9 mouse cellular contexts compared by ENCODE assay signal in the genomic region with DNA sequence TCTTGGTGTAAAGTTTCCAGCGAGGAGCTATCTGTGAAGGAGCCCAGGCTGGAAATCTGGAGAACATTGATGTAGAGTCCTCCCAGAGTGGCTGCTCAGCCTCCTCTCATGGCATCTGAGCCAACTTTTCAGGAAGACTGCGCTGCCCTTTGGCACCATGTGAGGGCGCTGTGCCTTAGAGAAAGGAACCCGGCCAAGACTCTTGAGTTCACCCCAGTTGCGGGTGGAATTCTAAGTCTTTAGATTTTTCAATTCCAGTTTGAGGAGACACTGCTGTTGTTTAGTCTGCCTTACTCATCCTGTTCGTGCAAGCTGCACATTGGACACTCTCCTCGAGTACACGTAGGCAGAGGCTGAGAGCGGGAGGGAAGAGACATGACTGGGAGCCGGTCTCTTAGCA. TPM values are rescaled to one million over a fixed set of nuclear protein-coding genes. Genes with fewer than 3 reads are reported as not detected.
A peak's percentile ranks its signal among the peaks of the same experiment; 100 is the strongest.
DNase-seq lines count a peak whose midpoint lies in the region; ATAC-seq and TF ChIP-seq lines count a peak whose summit lies in the region.
"Had no signal": no experiment of that assay in that cellular context is flagged by ENCODE, and none has a peak within 500 bp of the region (broad histone marks: within the 10 kb centered on the region; RNA-seq: fewer than 3 reads in every experiment).

No protein-coding gene starts in this region.

- peak; percentile 53 for TF ChIP-seq CTCF in kidney, adult 2 months (conservative IDR thresholded peaks at IDR 0.05; ENCODE audit: insufficient read depth, insufficient read length, low read depth, low read length)
- peak; percentile 85 for TF ChIP-seq CTCF in intestine, postnatal 0 days (IDR thresholded peaks at IDR 0.05; ENCODE audit: low read depth)

- H3K9ac ChIP-seq in kidney, embryonic 15.5 days = no peak overlapping the region
- H3K9ac ChIP-seq in intestine, postnatal 0 days (ENCODE audit: low read depth, low read length) = no peak overlapping the region
- no peak overlapping the region for H3K9ac ChIP-seq in limb, embryonic 11.5 days (ENCODE audit: low read length)

- no peak overlapping the region for H3K27ac ChIP-seq in kidney, adult 2 months (ENCODE audit: insufficient read depth, low read depth, low read length)
- H3K27ac ChIP-seq in kidney, embryonic 15.5 days = no peak overlapping the region
- H3K27ac ChIP-seq in intestine, postnatal 0 days (ENCODE audit: low read depth, low read length) = no peak overlapping the region
- no peak overlapping the region for H3K27ac ChIP-seq in limb, embryonic 11.5 days (replicated peaks; ENCODE audit: low read depth, low read length)

- no peak for ATAC-seq in kidney, embryonic 15.5 days (replicated peaks; ENCODE audit: low FRiP score)
- ATAC-seq in intestine, postnatal 0 days = no peak
- no peak for ATAC-seq in limb, embryonic 11.5 days (ENCODE audit: insufficient number of reproducible peaks, low FRiP score, low TSS enrichment, low read depth)

- no peak overlapping the region for H3K4me2 ChIP-seq in kidney, embryonic 15.5 days
- H3K4me2 ChIP-seq in intestine, postnatal 0 days (replicated peaks; ENCODE audit: low read depth) = no peak overlapping the region
- peak overlapping the region; percentile 100; the same call in 1 of the 2 replicates for H3K4me2 ChIP-seq in limb, embryonic 11.5 days (ENCODE audit: low read depth, severe bottlenecking)

- H3K36me3 ChIP-seq in kidney, adult 2 months (ENCODE audit: control insufficient read depth, insufficient read depth, low read length) = no peaks in the 10 kb centered on the region
- H3K36me3 ChIP-seq in kidney, embryonic 15.5 days = no peaks in the 10 kb centered on the region
- H3K36me3 ChIP-seq in intestine, postnatal 0 days (ENCODE audit: control insufficient read depth, insufficient read depth) = no peaks in the 10 kb centered on the region
- no peaks in the 10 kb centered on the region for H3K36me3 ChIP-seq in limb, embryonic 11.5 days (ENCODE audit: control insufficient read depth, insufficient read depth, low read length)

- no peaks in the 10 kb centered on the region for H3K4me1 ChIP-seq in kidney, adult 2 months (ENCODE audit: control insufficient read depth, insufficient read depth, low read length)
- peaks cover 28% of the 10 kb centered on the region for H3K4me1 ChIP-seq in kidney, embryonic 15.5 days
- peaks cover 5% of the 10 kb centered on the region for H3K4me1 ChIP-seq in intestine, postnatal 0 days (replicated peaks; ENCODE audit: control insufficient read depth, insufficient read depth, low read length)
- H3K4me1 ChIP-seq in limb, embryonic 11.5 days (ENCODE audit: control insufficient read depth, insufficient read depth, low read length) = peaks cover 15% of the 10 kb centered on the region; the same call in 1 of the 2 replicates

- H3K9me3 ChIP-seq in kidney, embryonic 15.5 days (replicated peaks) = no peaks in the 10 kb centered on the region
- H3K9me3 ChIP-seq in intestine, postnatal 0 days (ENCODE audit: control insufficient read depth) = no peaks in the 10 kb centered on the region
- H3K9me3 ChIP-seq in limb, embryonic 11.5 days (ENCODE audit: control insufficient read depth, low read length) = no peaks in the 10 kb centered on the region

- WGBS in kidney, adult 2 months = 46% methylated on average over 10 of the region's 10 CpGs
- 49% methylated on average over 10 of the region's 10 CpGs for WGBS in kidney, embryonic 15.5 days
- 38% methylated on average over 10 of the region's 10 CpGs for WGBS in intestine, postnatal 0 days
- 54% methylated on average over 10 of the region's 10 CpGs for WGBS in limb, embryonic 11.5 days

- TF ChIP-seq POLR2A in kidney, adult 2 months (IDR thresholded peaks at IDR 0.05; ENCODE audit: low read depth, low read length) = no peak

- DNase-seq in kidney, adult 2 months = peak; percentile 50
- peak; percentile 90 for DNase-seq in brain, adult 2 months (ENCODE audit: low read depth, low spot score)
- DNase-seq in frontal cortex, adult 2 months (ENCODE audit: extremely low spot score in 1 of 2, low spot score in 1 of 2) = peak; percentile 77 to 97
- DNase-seq in limb, embryonic 11.5 days (ENCODE audit: low spot score) = peak; percentile 86
- peak; percentile 88 for DNase-seq in ovary, postnatal 14 days (ENCODE audit: low spot score)
- peak; percentile 61 for DNase-seq in urinary bladder, adult 2 months (ENCODE audit: low spot score)

- H3K27me3 ChIP-seq in kidney, adult 2 months (replicated peaks; ENCODE audit: control insufficient read depth, insufficient read depth, low read length) = no peaks in the 10 kb centered on the region
- peaks cover 12% of the 10 kb centered on the region for H3K27me3 ChIP-seq in kidney, embryonic 15.5 days
- peaks cover 15% of the 10 kb centered on the region for H3K27me3 ChIP-seq in intestine, postnatal 0 days (replicated peaks; ENCODE audit: control insufficient read depth, insufficient read depth, low read length)
- no peaks in the 10 kb centered on the region for H3K27me3 ChIP-seq in limb, embryonic 11.5 days (ENCODE audit: control insufficient read depth, insufficient read depth, low read length)

- H3K4me3 ChIP-seq in kidney, adult 2 months (ENCODE audit: insufficient read depth, low read depth, low read length) = no peak overlapping the region
- H3K4me3 ChIP-seq in kidney, embryonic 15.5 days (replicated peaks) = no peak overlapping the region
- no peak overlapping the region for H3K4me3 ChIP-seq in intestine, postnatal 0 days (ENCODE audit: low read depth, low read length)
- H3K4me3 ChIP-seq in limb, embryonic 11.5 days (ENCODE audit: low read depth, low read length) = no peak overlapping the region
- H3K4me3 ChIP-seq: erythroblast, embryonic 14.5 days had no signal

RNA-seq across cellular contexts. Expression of gene Adamts17, which starts 2.5 kb away (rescaled TPM):
- 0.17 and 0.41 TPM in 2 replicates for polyA plus RNA-seq in kidney, adult 2 months (2012; rRNA removed)
- 4.6 TPM in 2 replicates for polyA plus RNA-seq in kidney, embryonic 15.5 days (2015; fragmentation: Nextera tagmentation; extraction: Ambion mirVana)
- polyA plus RNA-seq in frontal cortex, adult 2 months (2012; rRNA removed) = 2.7 and 3.3 TPM in 2 replicates
- polyA plus RNA-seq in intestine, postnatal 0 days (2015; fragmentation: Nextera tagmentation; extraction: Ambion mirVana) = 1.6 and 1.8 TPM in 2 replicates
- polyA plus RNA-seq in limb, embryonic 11.5 days (2014; fragmentation: Nextera tagmentation; extraction: Ambion mirVana) = 7.7 and 8.4 TPM in 2 replicates
- polyA plus RNA-seq in urinary bladder, adult 2 months (2012; rRNA removed) = 2.1 and 3.7 TPM in 2 replicates
- polyA plus RNA-seq: erythroblast, embryonic 14.5 days had no signal
